9 mouse cellular contexts compared by ENCODE assay signal in genomic region chr7:97984108-97984834, GRCm38 (mm10).
A peak's percentile ranks its signal among the peaks of the same experiment; 100 is the strongest.
DNase-seq lines count a peak whose midpoint lies in the region; ATAC-seq and TF ChIP-seq lines count a peak whose summit lies in the region.
"Had no signal": no experiment of that assay in that cellular context is flagged by ENCODE, and none has a peak within 500 bp of the region (broad histone marks: within the 10 kb centered on the region; RNA-seq: fewer than 3 reads in every experiment).

No protein-coding gene starts in this region.

- no peak for ATAC-seq in heart, postnatal 0 days (ENCODE audit: insufficient read depth, low read depth)
- no peak for ATAC-seq in heart, embryonic 12.5 days (ENCODE audit: insufficient number of reproducible peaks, low FRiP score)
- ATAC-seq in liver, embryonic 13.5 days (ENCODE audit: low read depth) = no peak

- H3K4me2 ChIP-seq in heart, postnatal 0 days (ENCODE audit: low read depth, low read length) = no peak overlapping the region
- H3K4me2 ChIP-seq in heart, embryonic 12.5 days = no peak overlapping the region
- no peak overlapping the region for H3K4me2 ChIP-seq in liver, embryonic 13.5 days
- H3K4me2 ChIP-seq: limb, embryonic 12.5 days had no signal

- TF ChIP-seq CTCF in heart, postnatal 0 days (IDR thresholded peaks at IDR 0.05; ENCODE audit: low read depth) = peak; percentile 42; the same call in 1 of the 2 replicates
- peak; percentile 44 for TF ChIP-seq CTCF in cortical plate, adult 2 months (IDR thresholded peaks at IDR 0.05; ENCODE audit: extremely low read depth, insufficient read depth, low read length)

- no peak overlapping the region for H3K27ac ChIP-seq in heart, postnatal 0 days (ENCODE audit: low read depth)
- H3K27ac ChIP-seq in heart, embryonic 12.5 days (ENCODE audit: poor library complexity, severe bottlenecking) = no peak overlapping the region
- no peak overlapping the region for H3K27ac ChIP-seq in cortical plate, adult 2 months (ENCODE audit: insufficient read depth, low read length)
- H3K27ac ChIP-seq in liver, embryonic 13.5 days = no peak overlapping the region
- H3K27ac ChIP-seq: limb, embryonic 12.5 days had no signal

- no peak for TF ChIP-seq EP300 in heart, postnatal 0 days (IDR thresholded peaks at IDR 0.05; ENCODE audit: low read depth)

- TF ChIP-seq POLR2A in cortical plate, adult 2 months (IDR thresholded peaks at IDR 0.05; ENCODE audit: extremely low read depth, insufficient read depth, low read length) = no peak

- H3K27me3 ChIP-seq in heart, postnatal 0 days (ENCODE audit: control insufficient read depth, insufficient read depth, low read length) = 0 out of 2 replicates have a peak, but pooled peaks cover 6% of the 10 kb centered on the region
- H3K27me3 ChIP-seq in heart, embryonic 12.5 days (replicated peaks) = no peaks in the 10 kb centered on the region
- no peaks in the 10 kb centered on the region for H3K27me3 ChIP-seq in liver, embryonic 13.5 days
- H3K27me3 ChIP-seq: limb, embryonic 12.5 days had no signal

- no peak overlapping the region for H3K4me3 ChIP-seq in heart, postnatal 0 days (ENCODE audit: low read depth, low read length)
- H3K4me3 ChIP-seq in heart, embryonic 12.5 days = no peak overlapping the region
- no peak overlapping the region for H3K4me3 ChIP-seq in cortical plate, adult 2 months (ENCODE audit: insufficient read depth, low read length)
- no peak overlapping the region for H3K4me3 ChIP-seq in liver, embryonic 13.5 days (replicated peaks)
- H3K4me3 ChIP-seq: limb, embryonic 12.5 days had no signal

- H3K4me1 ChIP-seq in heart, postnatal 0 days (ENCODE audit: control insufficient read depth, insufficient read depth) = no peaks in the 10 kb centered on the region
- no peaks in the 10 kb centered on the region for H3K4me1 ChIP-seq in heart, embryonic 12.5 days (replicated peaks)
- no peaks in the 10 kb centered on the region for H3K4me1 ChIP-seq in cortical plate, adult 2 months (ENCODE audit: control insufficient read depth, insufficient read depth, low read length)
- H3K4me1 ChIP-seq in liver, embryonic 13.5 days (replicated peaks) = no peaks in the 10 kb centered on the region
- H3K4me1 ChIP-seq: limb, embryonic 12.5 days had no signal

- whole genome bisulfite sequencing in heart, postnatal 0 days = 44% methylated on average over 13 of the region's 13 CpGs
- WGBS in heart, embryonic 12.5 days = 47% methylated on average over 13 of the region's 13 CpGs
- 37% methylated on average over 13 of the region's 13 CpGs for WGBS in liver, embryonic 13.5 days (ENCODE audit: insufficient replicate concordance)

- DNase-seq in heart, postnatal 0 days (ENCODE audit: low spot score) = no peak
- peak; percentile 56 for DNase-seq in right cerebral cortex, postnatal 4 days
- DNase-seq in right cerebral cortex, postnatal 25 days = no peak
- peak; percentile 11 for DNase-seq in liver, embryonic 13.5 days
- DNase-seq in thymus, adult 18-20 months = peak; percentile 7 to 28
- DNase-seq in cerebellum, adult 9-10 months = no peak

- 0 out of 2 replicates have a peak, but pooled peaks cover 6% of the 10 kb centered on the region for H3K9me3 ChIP-seq in heart, postnatal 0 days (replicated peaks; ENCODE audit: control insufficient read depth, low read length)
- H3K9me3 ChIP-seq in heart, embryonic 12.5 days (replicated peaks) = no peaks in the 10 kb centered on the region
- H3K9me3 ChIP-seq in liver, embryonic 13.5 days (replicated peaks) = no peaks in the 10 kb centered on the region
- H3K9me3 ChIP-seq: limb, embryonic 12.5 days had no signal

- H3K9ac ChIP-seq in heart, postnatal 0 days (replicated peaks; ENCODE audit: low read depth, low read length) = no peak overlapping the region
- no peak overlapping the region for H3K9ac ChIP-seq in heart, embryonic 12.5 days
- no peak overlapping the region for H3K9ac ChIP-seq in liver, embryonic 13.5 days
- H3K9ac ChIP-seq: limb, embryonic 12.5 days had no signal

- H3K36me3 ChIP-seq in heart, postnatal 0 days (replicated peaks; ENCODE audit: control insufficient read depth, insufficient read depth, low read length) = no peaks in the 10 kb centered on the region
- H3K36me3 ChIP-seq in heart, embryonic 12.5 days = no peaks in the 10 kb centered on the region
- no peaks in the 10 kb centered on the region for H3K36me3 ChIP-seq in liver, embryonic 13.5 days
- H3K36me3 ChIP-seq: limb, embryonic 12.5 days had no signal

Comparison
In these comparisons a context has a peak if more than half of its experiments do, and no peak if none do; other contexts are left out.
1. DNase-seq: peak in right cerebral cortex, postnatal 4 days (single experiment), liver, embryonic 13.5 days (single experiment) and thymus, adult 18-20 months (2 of 2); none in heart, postnatal 0 days (single experiment), right cerebral cortex, postnatal 25 days (single experiment) and cerebellum, adult 9-10 months (single experiment).